Comparison of ENCODE assay signal across 28 mouse cellular contexts in genomic region chr15:56775431-56775830, GRCm38 (mm10).
"Had no signal": no experiment of that assay in that cellular context is flagged by ENCODE, and none has a peak within 500 bp of the region (broad histone marks: within the 10 kb centered on the region; RNA-seq: fewer than 3 reads in every experiment).

No protein-coding gene starts in this region.

- H3K36me3 ChIP-seq: embryonic facial prominence, embryonic 10.5 days; embryonic facial prominence, embryonic 12.5 days; embryonic facial prominence, embryonic 13.5 days; embryonic facial prominence, embryonic 15.5 days; forebrain, embryonic 10.5 days; forebrain, embryonic 12.5 days; forebrain, embryonic 15.5 days had no signal

- H3K4me3 ChIP-seq: embryonic facial prominence, embryonic 10.5 days; embryonic facial prominence, embryonic 12.5 days; embryonic facial prominence, embryonic 13.5 days; embryonic facial prominence, embryonic 15.5 days; erythroblast, embryonic 14.5 days; forebrain, embryonic 10.5 days; forebrain, embryonic 12.5 days; forebrain, embryonic 13.5 days; forebrain, embryonic 15.5 days; gastrocnemius, adult 2 months had no signal

- H3K27me3 ChIP-seq: embryonic facial prominence, embryonic 12.5 days; embryonic facial prominence, embryonic 13.5 days; embryonic facial prominence, embryonic 15.5 days; forebrain, embryonic 12.5 days; forebrain, embryonic 13.5 days; forebrain, embryonic 15.5 days had no signal

- ATAC-seq: forebrain, embryonic 13.5 days; forebrain, embryonic 14.5 days; forebrain, embryonic 15.5 days; forebrain, embryonic 16.5 days; forebrain, postnatal 0 days had no signal

- H3K9me3 ChIP-seq: embryonic facial prominence, embryonic 10.5 days; embryonic facial prominence, embryonic 12.5 days; embryonic facial prominence, embryonic 13.5 days; embryonic facial prominence, embryonic 15.5 days; forebrain, embryonic 10.5 days; forebrain, embryonic 12.5 days; forebrain, embryonic 13.5 days; forebrain, embryonic 15.5 days had no signal

- H3K27ac ChIP-seq: embryonic facial prominence, embryonic 10.5 days; embryonic facial prominence, embryonic 12.5 days; embryonic facial prominence, embryonic 13.5 days; embryonic facial prominence, embryonic 15.5 days; forebrain, embryonic 10.5 days; forebrain, embryonic 12.5 days; forebrain, embryonic 13.5 days; forebrain, embryonic 15.5 days; gastrocnemius, adult 2 months had no signal

- DNase-seq: cerebellum, adult 2 months; cerebellum, adult 8-10 months; cerebellum, adult 9-10 months; cerebellum, adult 9-11 months; cerebellum, postnatal 10 days; cerebellum, postnatal 14 days; cerebellum, postnatal 25 days; cerebellum, postnatal 36 days; embryo, embryonic 11 days; forebrain, postnatal 0 days; gastrocnemius, adult 2 months; gastrocnemius, postnatal 10 days; gastrocnemius, postnatal 14 days; gastrocnemius, postnatal 25 days; gastrocnemius, postnatal 36 days; heart, adult 11 months; heart, adult 18-20 months had no signal

- H3K4me1 ChIP-seq: embryonic facial prominence, embryonic 12.5 days; embryonic facial prominence, embryonic 13.5 days; embryonic facial prominence, embryonic 15.5 days; forebrain, embryonic 10.5 days; forebrain, embryonic 12.5 days; forebrain, embryonic 13.5 days; forebrain, embryonic 15.5 days had no signal

- H3K4me2 ChIP-seq: embryonic facial prominence, embryonic 12.5 days; embryonic facial prominence, embryonic 13.5 days; embryonic facial prominence, embryonic 15.5 days; forebrain, embryonic 12.5 days; forebrain, embryonic 13.5 days; forebrain, embryonic 15.5 days had no signal

- H3K9ac ChIP-seq: embryonic facial prominence, embryonic 12.5 days; embryonic facial prominence, embryonic 13.5 days; embryonic facial prominence, embryonic 15.5 days; forebrain, embryonic 12.5 days; forebrain, embryonic 13.5 days; forebrain, embryonic 15.5 days; forebrain, postnatal 0 days had no signal
